Mouse (Mus musculus): Measurements from ENCODE around the gene Mrgpre. TPM values are rescaled to one million over a fixed set of nuclear protein-coding genes. Genes with fewer than 3 reads are reported as not detected.

Gene Mrgpre
- total and polyA plus RNA-seq, 3 experiments = 0.15 to 0.18 TPM; not detected in 1

GRCm38 (mm10) chr7:143801195-143802065 lies 17.1 kb upstream of the Mrgpre start:
- Histone ChIP-seq H3K9me3 (replicated peaks; ENCODE audit: insufficient read depth, low read length) (no peaks in the 10 kb centered on the region), H3K79me2 (ENCODE audit: control insufficient read depth, insufficient read depth, low read length, poor library complexity) (no peaks in the 10 kb centered on the region), H3K4me1 (ENCODE audit: control insufficient read depth in 1 of 2, insufficient read depth in 2 of 2, low read length in 2 of 2) (no peaks in the 10 kb centered on the region), H3K9ac (ENCODE audit: control insufficient read depth, low read depth, low read length, poor library complexity, severe bottlenecking) (no peak overlapping the region), H3K36me3 (ENCODE audit: control insufficient read depth in 1 of 2, insufficient read depth in 2 of 2, low read length in 2 of 2) (no peaks in the 10 kb centered on the region; a peak in 1 of 4 replicates), H3K27ac (ENCODE audit: control insufficient read depth, low read depth, low read length) (no peak overlapping the region), H3K27me3 (ENCODE audit: control insufficient read depth in 1 of 2, insufficient read depth in 2 of 2, low read length in 2 of 2) (no peaks in the 10 kb centered on the region), H3K4me3 (ENCODE audit: control insufficient read depth in 1 of 2, insufficient read depth in 1 of 2, low read depth in 2 of 2, low read length in 2 of 2) (no peak overlapping the region)
- no peak for DNase-seq (ENCODE audit: low read depth, low spot score)
- no peak for TF ChIP-seq ETS1 (IDR thresholded peaks at IDR 0.05; ENCODE audit: low read depth, low read length)
- no peak for TF ChIP-seq TCF12 (IDR thresholded peaks at IDR 0.05; ENCODE audit: low read depth, low read length)
- TF ChIP-seq NELFE (IDR thresholded peaks at IDR 0.05; ENCODE audit: low read depth, low read length) = no peak
- no peak for TF ChIP-seq TBP (IDR thresholded peaks at IDR 0.05; ENCODE audit: low read depth, low read length)
- TF ChIP-seq ZNF384 (IDR thresholded peaks at IDR 0.05; ENCODE audit: low read depth, low read length) = no peak
- TF ChIP-seq CHD2 (IDR thresholded peaks at IDR 0.05; ENCODE audit: low read length) = no peak
- no peak for TF ChIP-seq ELF1 (IDR thresholded peaks at IDR 0.05; ENCODE audit: low read depth, low read length)

- no peaks in the 10 kb centered on the region; a peak in 1 of 4 replicates for H3K36me3 ChIP-seq (ENCODE audit: control insufficient read depth in 1 of 2, insufficient read depth in 2 of 2, low read length in 2 of 2)
- no peak for DNase-seq (ENCODE audit: low read depth, low spot score)
- no peak for TF ChIP-seq ZMIZ1 (IDR thresholded peaks at IDR 0.05; ENCODE audit: low read depth, low read length)
- TF ChIP-seq POLR2A (IDR thresholded peaks at IDR 0.05; ENCODE audit: control insufficient read depth in 1 of 2, insufficient read depth in 1 of 2, low read depth in 1 of 2, low read length in 2 of 2, poor library complexity in 1 of 2) = no peak
- no peak for TF ChIP-seq TBP (IDR thresholded peaks at IDR 0.05; ENCODE audit: low read depth, low read length)
- no peak for TF ChIP-seq NRF1 (IDR thresholded peaks at IDR 0.05; ENCODE audit: insufficient read depth, low read depth, low read length, poor library complexity, severe bottlenecking)
- no peak for TF ChIP-seq ZNF384 (IDR thresholded peaks at IDR 0.05; ENCODE audit: low read depth, low read length)
- TF ChIP-seq ETS1 (IDR thresholded peaks at IDR 0.05; ENCODE audit: low read depth, low read length) = no peak
- no peak for TF ChIP-seq ELF1 (IDR thresholded peaks at IDR 0.05; ENCODE audit: low read depth, low read length)
- no peak for TF ChIP-seq USF1 (IDR thresholded peaks at IDR 0.05; ENCODE audit: low read depth, low read length)
- no peak for TF ChIP-seq CTCF (IDR thresholded peaks at IDR 0.05 in 2 of 3, conservative IDR thresholded peaks at IDR 0.05 in 1 of 3; ENCODE audit: control insufficient read depth in 1 of 3, insufficient read depth in 1 of 3, low read depth in 2 of 3, low read length in 3 of 3, poor library complexity in 1 of 3, severe bottlenecking in 1 of 3)
- no peak for TF ChIP-seq SIN3A (IDR thresholded peaks at IDR 0.05; ENCODE audit: low read length)
- no peak for TF ChIP-seq E2F4 (IDR thresholded peaks at IDR 0.05; ENCODE audit: borderline replicate concordance, low read depth, low read length)
- TF ChIP-seq POLR2AphosphoS5 (IDR thresholded peaks at IDR 0.05; ENCODE audit: borderline replicate concordance, low read depth, low read length) = no peak
- TF ChIP-seq UBTF (IDR thresholded peaks at IDR 0.05; ENCODE audit: borderline replicate concordance, insufficient read depth, low read depth, low read length) = no peak
- H3K27me3 ChIP-seq (ENCODE audit: control insufficient read depth in 1 of 2, insufficient read depth in 2 of 2, low read length in 2 of 2) = no peaks in the 10 kb centered on the region
- H3K9me3 ChIP-seq (replicated peaks; ENCODE audit: insufficient read depth, low read length) = no peaks in the 10 kb centered on the region
- H3K4me1 ChIP-seq (ENCODE audit: control insufficient read depth in 1 of 2, insufficient read depth in 2 of 2, low read length in 2 of 2) = no peaks in the 10 kb centered on the region
- H3K4me3 ChIP-seq (ENCODE audit: control insufficient read depth in 1 of 2, insufficient read depth in 1 of 2, low read depth in 2 of 2, low read length in 2 of 2) = no peak overlapping the region
- H3K27ac ChIP-seq (ENCODE audit: control insufficient read depth, low read depth, low read length) = no peak overlapping the region
- H3K79me2 ChIP-seq (ENCODE audit: control insufficient read depth, insufficient read depth, low read length, poor library complexity) = no peaks in the 10 kb centered on the region
- H3K9ac ChIP-seq (ENCODE audit: control insufficient read depth, low read depth, low read length, poor library complexity, severe bottlenecking) = no peak overlapping the region
Observed at GRCm38 (mm10) chr7:143800770-143801169, 16.5 kb upstream of the Mrgpre start.

Measured in MEL (cell line).